Mouse (Mus musculus) kidney, adult 10 weeks (tissue): ENCODE data around the gene Iars2. TPM values are rescaled to one million over a fixed set of nuclear protein-coding genes. Genes with fewer than 3 reads are reported as not detected.

Experiments used
- polyA plus RNA-seq: library from polyadenylated mRNA; stranded (reverse); fragments of 350-450 nt; fragmentation: Illumina TruSeq; extraction: RNeasy Lipid Tissue Mini Kit (QIAGEN cat#74804); gene quantifications from one replicate; pipeline ENCODE4 v1.2.3, GENCODE M21; 2014; ENCODE audit warnings: low read depth, low replicate concordance

The Iars2 gene
- polyA plus RNA-seq, result 37.4 TPM

DNA sequence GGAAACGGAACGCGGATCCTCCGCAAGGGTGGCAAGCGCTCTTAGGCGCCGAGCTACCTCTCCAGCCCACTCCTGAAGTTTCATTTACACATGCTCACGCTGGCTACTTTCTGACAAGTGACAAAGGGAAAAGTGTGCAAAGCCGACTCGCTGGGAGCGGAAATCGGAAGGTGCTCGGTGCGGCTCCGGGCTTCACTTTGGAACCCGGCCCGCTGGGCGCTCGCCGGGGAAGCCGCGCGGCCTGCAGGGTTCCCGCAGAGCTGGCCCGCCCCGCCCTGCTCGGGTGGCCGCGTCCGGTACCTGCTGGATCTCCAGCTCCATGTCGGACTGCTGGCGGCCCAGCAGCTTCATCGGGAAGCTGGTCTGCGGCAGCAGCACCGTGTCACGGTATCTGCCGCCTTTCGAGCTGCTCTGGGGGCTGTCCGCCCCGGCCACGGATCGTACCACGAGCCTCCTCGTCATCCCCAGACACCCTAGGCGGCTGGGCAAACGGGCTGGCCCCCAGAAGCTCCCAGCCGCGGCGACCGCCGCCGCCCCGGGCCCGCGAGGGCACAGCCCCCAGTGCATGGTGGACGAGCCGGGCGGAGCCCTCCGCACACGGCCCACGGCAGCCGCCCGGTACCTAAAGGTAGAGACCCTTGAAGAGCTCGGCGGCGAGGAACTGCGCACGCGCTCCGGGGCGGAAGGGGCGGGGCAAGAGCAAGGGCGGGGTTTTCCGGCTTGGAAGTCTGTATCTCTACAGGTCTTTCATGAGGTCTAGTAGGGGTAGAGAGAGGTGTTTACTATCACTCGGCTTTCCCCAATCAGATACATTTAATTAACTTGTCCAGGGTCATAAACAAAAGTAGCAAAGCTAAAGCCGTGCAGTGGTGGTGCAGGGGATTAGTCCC is at the start of gene Iars2:
TSS of gene Iars2 (minus strand) at position 676 of the 890 bp plus-strand sequence.

DNA sequence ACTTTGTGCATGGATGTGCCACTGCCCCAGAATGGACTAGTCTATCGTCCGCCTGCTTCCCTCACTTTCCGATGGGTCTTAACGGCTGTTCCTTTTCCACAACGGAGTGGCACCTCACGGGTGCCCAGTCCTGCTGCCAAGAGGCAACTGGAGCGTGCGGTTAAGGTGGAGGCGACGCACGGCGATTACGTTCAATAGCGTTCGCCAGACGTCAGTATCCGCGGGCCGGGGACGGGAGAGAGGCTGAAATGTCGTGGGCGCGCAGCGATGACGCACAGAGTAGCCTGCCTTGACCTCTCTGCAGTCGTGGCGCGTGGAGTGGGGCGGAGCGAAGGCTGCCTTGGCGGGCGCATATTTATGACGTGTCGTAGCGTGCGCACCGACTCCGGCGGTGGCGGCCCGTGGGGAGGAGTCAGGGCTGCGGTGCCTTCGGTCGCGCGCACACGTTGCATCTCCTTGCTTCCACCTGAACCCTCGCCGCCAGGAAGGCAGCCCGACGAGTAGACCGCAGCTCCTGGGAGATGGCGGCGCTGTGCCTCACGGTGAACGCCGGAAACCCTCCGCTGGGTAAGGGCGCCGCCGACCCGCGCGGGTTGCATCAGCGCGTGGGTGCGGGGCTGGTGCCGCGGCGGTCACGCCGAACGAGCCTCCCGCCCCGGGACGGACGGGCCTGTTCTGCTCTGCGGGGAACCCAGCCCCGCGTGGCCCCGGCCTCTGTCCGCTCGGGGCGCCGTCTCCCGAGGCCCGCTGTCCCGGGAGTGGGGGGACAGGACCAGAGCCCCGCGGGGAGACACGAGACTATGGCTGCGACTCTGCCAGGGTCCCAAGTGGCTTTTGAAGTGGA is 33.7 kb upstream of the Iars2 start, which contains the start of gene Eprs:
TSS of gene Eprs (plus strand) at position 368 of the 844 bp plus-strand sequence.

DNA sequence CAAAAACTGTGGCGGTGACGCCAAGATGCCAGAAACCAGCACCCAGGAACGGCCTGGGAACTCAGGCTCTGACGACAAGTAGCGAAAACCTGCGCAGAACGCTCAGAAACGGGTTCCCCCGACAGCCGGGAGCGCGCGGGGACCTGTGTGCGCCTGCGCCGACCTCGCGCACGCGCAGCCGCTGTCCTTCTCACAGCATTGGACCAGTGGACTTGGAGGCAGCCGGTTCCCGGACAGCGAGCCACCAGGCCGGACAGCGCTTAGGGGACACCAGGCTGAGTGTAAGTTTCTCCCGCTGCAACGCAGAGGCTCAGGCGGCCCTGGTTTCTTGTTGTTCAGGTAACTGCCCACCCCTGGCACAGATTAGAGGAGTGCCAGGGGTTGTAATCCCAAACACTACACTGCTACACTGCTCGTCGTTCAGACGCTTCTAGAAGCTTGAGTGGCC is 2.8 kb upstream of the Iars2 start, which contains the start of gene Bpnt1:
TSS of gene Bpnt1 (plus strand) at position 167 of the 448 bp plus-strand sequence.

Other genes with a start within 250 kb of the Iars2 start
- 11.3 TPM for gene Rab3gap2, start 125.3 kb downstream of the Iars2 start, polyA plus RNA-seq
- 411 TPM for gene Bpnt1, start 2.8 kb upstream of the Iars2 start, polyA plus RNA-seq
- gene Eprs, start 33.6 kb upstream of the Iars2 start, polyA plus RNA-seq, result 59.7 TPM
- gene Slc30a10, start 125.5 kb upstream of the Iars2 start, polyA plus RNA-seq, result not detected